Mouse (Mus musculus): Measurements from ENCODE around the gene Pdcd1lg2.

GRCm38 (mm10) chr19:29394721-29395120 lies 16.0 kb upstream of the Pdcd1lg2 start:
- TF ChIP-seq CTCF (IDR thresholded peaks at IDR 0.05; ENCODE audit: borderline replicate concordance, insufficient read depth, low read depth, low read length) = no peak
- TF ChIP-seq POLR2A (IDR thresholded peaks at IDR 0.05; ENCODE audit: borderline replicate concordance, insufficient read depth, low read length) = no peak
